Mouse (Mus musculus) kidney, adult 18-20 months (tissue): Measurements from ENCODE around the gene Ampd2.

Experiments used
- DNase-seq: peaks from one replicate; pipeline ENCODE4 v3.0.0; 2021

Gene Ampd2

GRCm38 (mm10) chr3:108068826-108069225 is 17.6 kb downstream of the Ampd2 start:
- no peak for DNase-seq

GRCm38 (mm10) chr3:108067370-108067934 is 19.0 kb downstream of the Ampd2 start:
- DNase-seq = peak; percentile 47

- DNase-seq = no peak
Measured at GRCm38 (mm10) chr3:108065551-108065950, 20.9 kb downstream of the Ampd2 start.

GRCm38 (mm10) chr3:108064672-108065071 is 21.8 kb downstream of the Ampd2 start:
- no peak for DNase-seq

- DNase-seq = no peak
Measured at GRCm38 (mm10) chr3:108062648-108063047, 23.8 kb downstream of the Ampd2 start.

GRCm38 (mm10) chr3:108061420-108061819 is 25.0 kb downstream of the Ampd2 start:
- peak; percentile 52 for DNase-seq

- DNase-seq = no peak
Measured at GRCm38 (mm10) chr3:108050493-108050892, 36.0 kb downstream of the Ampd2 start.

GRCm38 (mm10) chr3:108048306-108048705 is 38.1 kb downstream of the Ampd2 start:
- no peak for DNase-seq

GRCm38 (mm10) chr3:108046944-108047655 is 39.4 kb downstream of the Ampd2 start:
- DNase-seq = no peak

GRCm38 (mm10) chr3:108044394-108045140 is 41.9 kb downstream of the Ampd2 start, which contains the start of gene Gstm4:
Gene Gstm4, minus strand, starts transcription at chr3:108044894.
- DNase-seq = peak; percentile 89

- DNase-seq = no peak
Measured at GRCm38 (mm10) chr3:108033156-108033555, 53.3 kb downstream of the Ampd2 start.

- no peak for DNase-seq
Measured at GRCm38 (mm10) chr3:108032113-108032512, 54.3 kb downstream of the Ampd2 start.

GRCm38 (mm10) chr3:108028641-108029365 is 57.6 kb downstream of the Ampd2 start:
- DNase-seq = peak; percentile 43

GRCm38 (mm10) chr3:108026597-108026996 is 59.9 kb downstream of the Ampd2 start:
- no peak for DNase-seq

GRCm38 (mm10) chr3:108026049-108026448 is 60.4 kb downstream of the Ampd2 start:
- DNase-seq = no peak

- no peak for DNase-seq
Measured at GRCm38 (mm10) chr3:108025318-108025717, 61.1 kb downstream of the Ampd2 start.
